Mouse (Mus musculus) neural tube, embryonic 11.5 days (tissue): ENCODE results near the gene Olfr328. TPM values are rescaled to one million over a fixed set of nuclear protein-coding genes. Genes with fewer than 3 reads are reported as not detected.

Source experiments
- polyA plus RNA-seq: library from polyadenylated mRNA; unstranded; fragments of >200 nt; fragmentation: Nextera tagmentation; extraction: Ambion mirVana; gene quantifications from 2 replicates; pipeline ENCODE4 v1.2.1, GENCODE M21; 2014

Olfr328 gene
- polyA plus RNA-seq, 1 experiment from 2014 or later, result not detected

Other genes with a start within 250 kb of the Olfr328 start
- gene Zfp692, start 248.6 kb downstream of the Olfr328 start, polyA plus RNA-seq, result 15.0 and 17.1 TPM in 2 replicates
- 25.5 and 27.7 TPM in 2 replicates for gene Zfp672, start 225.3 kb downstream of the Olfr328 start, polyA plus RNA-seq
- gene Sh3bp5l, start 224.9 kb downstream of the Olfr328 start, polyA plus RNA-seq, result 37.0 and 41.4 TPM in 2 replicates
- not detected in 2 replicates for gene Lypd8, start 176.6 kb downstream of the Olfr328 start, polyA plus RNA-seq
- not detected in 2 replicates for gene 1810065E05Rik, start 134.5 kb downstream of the Olfr328 start, polyA plus RNA-seq
- gene Gm12253, start 123.1 kb downstream of the Olfr328 start, polyA plus RNA-seq, result not detected in 2 replicates
- not detected in 2 replicates for gene Lypd9, start 102.7 kb downstream of the Olfr328 start, polyA plus RNA-seq
- not detected in 2 replicates for gene Olfr30, start 93.4 kb downstream of the Olfr328 start, polyA plus RNA-seq
- gene Olfr332, start 63.1 kb downstream of the Olfr328 start, polyA plus RNA-seq, result not detected in 2 replicates
- gene Olfr331, start 53.1 kb downstream of the Olfr328 start, polyA plus RNA-seq, result not detected in 2 replicates
- not detected in 2 replicates for gene Olfr330, start 20.8 kb downstream of the Olfr328 start, polyA plus RNA-seq
- gene Olfr329-ps, start 9.2 kb downstream of the Olfr328 start, polyA plus RNA-seq, result not detected in 2 replicates
- gene Olfr224, start 14.9 kb upstream of the Olfr328 start, polyA plus RNA-seq, result not detected in 2 replicates
- gene Olfr325, start 22.1 kb upstream of the Olfr328 start, polyA plus RNA-seq, result not detected in 2 replicates
- gene Olfr324, start 39.5 kb upstream of the Olfr328 start, polyA plus RNA-seq, result not detected in 2 replicates
- not detected in 2 replicates for gene 2210407C18Rik, start 60.4 kb upstream of the Olfr328 start, polyA plus RNA-seq
- gene Olfr323, start 74.9 kb upstream of the Olfr328 start, polyA plus RNA-seq, result not detected in 2 replicates
- 0.31 and 0.39 TPM in 2 replicates for gene Trim58, start 84.8 kb upstream of the Olfr328 start, polyA plus RNA-seq
- gene Olfr322, start 103.1 kb upstream of the Olfr328 start, polyA plus RNA-seq, result not detected in 2 replicates
- not detected in 2 replicates for gene Olfr320, start 125.5 kb upstream of the Olfr328 start, polyA plus RNA-seq
- not detected in 2 replicates for gene Olfr319, start 143.5 kb upstream of the Olfr328 start, polyA plus RNA-seq
- gene Olfr318, start 168.4 kb upstream of the Olfr328 start, polyA plus RNA-seq, result not detected in 2 replicates
- gene Olfr317, start 183.6 kb upstream of the Olfr328 start, polyA plus RNA-seq, result not detected in 2 replicates
- not detected in 2 replicates for gene Olfr316, start 197.1 kb upstream of the Olfr328 start, polyA plus RNA-seq
- not detected in 2 replicates for gene Olfr315, start 217.6 kb upstream of the Olfr328 start, polyA plus RNA-seq
- not detected in 2 replicates for gene Olfr314, start 227.3 kb upstream of the Olfr328 start, polyA plus RNA-seq
- gene Fam183b, start 246.3 kb upstream of the Olfr328 start, polyA plus RNA-seq, result 6.3 and 6.8 TPM in 2 replicates